In genomic region chr10:67694751-67695150, GRCm38 (mm10) we compare ENCODE assay signal across 15 mouse cellular contexts.
"Had no signal": no experiment of that assay in that cellular context is flagged by ENCODE, and none has a peak within 500 bp of the region (broad histone marks: within the 10 kb centered on the region; RNA-seq: fewer than 3 reads in every experiment).

No protein-coding gene starts in this region.

- H3K9ac ChIP-seq: limb, embryonic 15.5 days; neural tube, embryonic 12.5 days had no signal

- H3K4me3 ChIP-seq: limb, embryonic 15.5 days; midbrain, embryonic 10.5 days; neural tube, embryonic 12.5 days had no signal

- H3K27me3 ChIP-seq: limb, embryonic 15.5 days; neural tube, embryonic 12.5 days had no signal

- H3K4me1 ChIP-seq: limb, embryonic 15.5 days; neural tube, embryonic 12.5 days had no signal

- DNase-seq: kidney, adult 11 months; kidney, adult 9 months; kidney, postnatal 36 days; layer of hippocampus, adult 9-11 months; layer of hippocampus, postnatal 36 days; lung, postnatal 36 days; midbrain, embryonic 14.5 days; retina, postnatal 1 day; right cerebral cortex, postnatal 4 days; spleen, adult 18-20 months; thymus, postnatal 36 days had no signal

- H3K9me3 ChIP-seq: limb, embryonic 15.5 days; midbrain, embryonic 10.5 days; neural tube, embryonic 12.5 days had no signal

- H3K27ac ChIP-seq: kidney, postnatal 0 days; limb, embryonic 15.5 days; midbrain, embryonic 10.5 days; neural tube, embryonic 12.5 days had no signal

- H3K4me2 ChIP-seq: limb, embryonic 15.5 days; neural tube, embryonic 12.5 days had no signal

- H3K36me3 ChIP-seq: limb, embryonic 15.5 days; midbrain, embryonic 10.5 days; neural tube, embryonic 12.5 days had no signal
